Mouse (Mus musculus) cerebellum, adult 8-10 months (tissue): ENCODE measurements around the gene Uap1.

Experiments
- DNase-seq: peaks from one replicate; pipeline ENCODE4 v3.0.0; 2022

The Uap1 gene

GRCm38 (mm10) chr1:170174814-170175332, at the start of gene Uap1:
TSS of gene Uap1 (minus strand) at chr1:170174957.
- DNase-seq = peak; percentile 99

DNA sequence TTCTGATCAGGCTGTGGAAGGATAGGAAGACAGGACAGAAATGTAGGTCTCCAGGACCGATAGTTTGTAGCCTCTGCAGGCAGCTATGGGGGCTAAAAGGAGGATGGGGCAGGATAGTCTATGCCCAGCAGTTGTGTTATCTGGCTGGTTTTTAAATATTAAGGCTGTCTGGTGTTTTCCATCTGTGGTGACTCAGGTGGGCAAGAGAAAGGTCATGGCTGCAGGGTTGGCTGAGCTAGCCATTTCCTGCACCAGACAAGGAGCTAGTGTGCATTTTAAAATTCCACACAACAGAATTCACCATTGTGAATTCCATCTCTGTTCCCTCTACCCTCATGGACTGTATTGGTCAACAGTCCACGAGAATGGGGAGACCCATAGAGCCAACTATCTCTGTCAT, 48.5 kb upstream of the Uap1 start:
- DNase-seq = no peak

GRCm38 (mm10) chr1:170220351-170220750, 45.6 kb upstream of the Uap1 start:
- no peak for DNase-seq

DNA sequence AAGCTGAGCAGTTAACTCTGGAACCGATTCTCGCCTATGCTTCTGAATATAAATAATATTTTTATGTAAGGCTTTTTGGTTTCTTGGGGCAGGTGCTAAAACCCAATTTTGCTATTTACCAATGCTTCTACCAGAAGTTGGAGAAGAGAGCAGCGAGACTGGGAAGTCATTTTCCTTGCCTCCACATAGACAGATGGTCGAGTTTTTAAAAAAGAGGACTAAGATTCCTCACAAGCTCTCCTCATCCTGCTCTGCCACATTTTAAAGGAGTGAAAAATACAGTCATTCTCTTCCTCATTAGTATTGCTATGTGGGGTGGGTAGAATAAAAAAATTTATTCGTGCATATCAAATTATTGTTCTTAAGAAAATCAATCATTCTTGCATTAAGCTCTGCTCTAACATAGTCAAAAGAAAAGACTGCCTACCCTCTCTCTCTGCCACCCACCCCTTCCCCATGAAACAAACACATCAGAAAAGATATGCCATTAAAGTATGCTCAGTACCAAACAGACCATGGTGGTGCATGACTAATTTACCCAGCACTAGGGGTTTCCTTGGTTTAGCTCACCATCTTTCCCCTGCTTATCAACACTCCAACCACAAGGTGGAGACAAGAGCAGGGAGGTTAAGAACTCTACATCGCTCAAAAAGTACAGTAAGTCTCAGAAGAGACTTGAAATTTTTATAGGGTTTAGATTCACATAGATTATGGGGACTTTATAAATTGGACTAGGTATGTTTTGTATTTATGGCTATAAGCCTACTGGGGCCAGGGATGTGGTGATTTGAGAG, 43.5 kb upstream of the Uap1 start:
- DNase-seq = no peak

GRCm38 (mm10) chr1:170215590-170215989, 40.8 kb upstream of the Uap1 start:
- no peak for DNase-seq

GRCm38 (mm10) chr1:170214757-170215522, 40.2 kb upstream of the Uap1 start, which contains the start of gene Uhmk1:
TSS of gene Uhmk1 (minus strand) at chr1:170215397.
- peak; percentile 88 for DNase-seq

DNA sequence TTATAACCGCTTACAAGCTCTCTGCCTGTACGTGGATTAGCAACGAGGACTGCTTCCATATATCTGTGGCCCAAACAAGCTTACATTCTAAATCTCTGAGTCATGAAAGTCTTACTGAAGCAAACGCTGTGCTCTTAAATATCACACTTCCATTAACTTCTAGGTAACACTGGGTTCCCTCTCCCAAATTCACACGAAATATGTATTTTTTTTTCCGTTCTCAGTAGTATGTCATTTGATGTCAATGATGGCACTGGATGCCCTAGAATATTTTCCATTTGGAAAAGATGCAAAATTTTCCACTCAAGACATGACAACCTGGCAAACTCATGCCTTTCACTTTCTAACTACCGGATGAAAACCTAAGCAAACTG, 39.6 kb upstream of the Uap1 start:
- no peak for DNase-seq

DNA sequence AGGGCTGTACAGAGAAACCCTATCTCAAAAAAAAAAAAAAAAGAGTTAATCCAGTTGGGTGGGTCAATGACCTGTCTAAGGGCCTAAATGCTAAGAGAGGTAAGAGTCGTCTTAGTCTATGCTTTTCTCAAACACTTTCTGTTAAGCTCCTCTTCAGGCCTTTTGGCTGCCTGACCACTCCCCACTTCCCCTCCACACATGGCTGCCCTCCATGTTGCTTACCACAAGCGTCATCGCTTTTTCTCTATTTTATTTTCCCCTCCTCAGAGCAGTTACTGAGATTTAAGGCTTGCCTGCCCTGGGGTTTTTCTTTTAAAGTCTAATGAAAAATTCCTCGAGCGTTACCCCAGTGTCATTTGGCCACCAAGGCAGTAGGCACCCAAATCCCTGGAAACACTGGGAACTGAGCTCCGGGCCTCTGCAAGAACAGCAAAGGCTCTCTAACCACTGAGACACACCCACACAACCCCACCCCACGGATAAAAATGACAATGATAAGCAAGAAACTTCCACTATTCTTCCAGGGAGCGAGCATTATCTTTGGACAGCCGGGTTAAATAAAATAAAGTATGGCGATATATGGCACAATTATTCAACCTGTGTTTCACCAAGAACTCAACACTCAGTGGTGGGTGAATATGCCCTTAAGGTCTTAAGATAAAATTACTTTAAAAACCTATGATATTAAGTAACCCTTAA, 38.6 kb upstream of the Uap1 start:
- no peak for DNase-seq

GRCm38 (mm10) chr1:170206395-170206794, 31.6 kb upstream of the Uap1 start:
- no peak for DNase-seq

DNA sequence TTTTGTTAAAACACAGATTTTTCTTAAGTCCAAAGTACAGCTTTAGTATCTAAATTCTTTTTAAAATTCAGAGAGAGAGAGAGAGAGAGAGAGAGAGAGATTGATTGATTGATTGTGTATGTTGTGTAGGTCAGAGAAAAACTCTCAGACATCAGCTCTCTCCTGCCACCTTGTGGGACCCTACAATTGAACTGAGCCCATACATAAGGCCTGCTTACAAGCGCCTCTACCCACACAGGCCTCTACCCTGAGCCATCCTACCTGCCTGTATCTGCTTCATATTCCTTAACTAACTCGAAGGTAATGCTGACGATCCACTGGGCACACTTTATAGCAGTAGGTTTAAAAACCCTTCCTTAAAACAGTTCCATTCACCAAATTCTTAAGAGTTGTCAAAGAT, 25.6 kb upstream of the Uap1 start:
- DNase-seq = no peak

DNA sequence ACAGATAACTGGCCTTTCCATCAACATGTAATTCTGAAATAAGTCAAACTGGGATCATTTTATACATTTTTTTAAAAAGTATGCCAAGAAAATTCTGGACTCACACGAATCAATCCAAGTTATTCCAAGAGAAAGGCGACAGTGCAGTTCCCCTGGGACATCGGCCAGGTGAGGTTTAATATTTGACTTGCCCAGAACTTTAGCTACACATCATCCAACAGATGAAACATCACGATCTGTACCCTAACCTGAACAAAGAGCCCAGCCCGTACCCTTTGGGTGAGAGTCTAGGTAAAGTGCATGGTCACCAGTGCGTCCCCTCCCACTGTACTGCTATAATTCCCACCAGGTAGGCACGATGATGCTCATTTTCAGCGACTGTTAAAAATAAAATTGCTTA, 21.5 kb upstream of the Uap1 start:
- no peak for DNase-seq

DNA sequence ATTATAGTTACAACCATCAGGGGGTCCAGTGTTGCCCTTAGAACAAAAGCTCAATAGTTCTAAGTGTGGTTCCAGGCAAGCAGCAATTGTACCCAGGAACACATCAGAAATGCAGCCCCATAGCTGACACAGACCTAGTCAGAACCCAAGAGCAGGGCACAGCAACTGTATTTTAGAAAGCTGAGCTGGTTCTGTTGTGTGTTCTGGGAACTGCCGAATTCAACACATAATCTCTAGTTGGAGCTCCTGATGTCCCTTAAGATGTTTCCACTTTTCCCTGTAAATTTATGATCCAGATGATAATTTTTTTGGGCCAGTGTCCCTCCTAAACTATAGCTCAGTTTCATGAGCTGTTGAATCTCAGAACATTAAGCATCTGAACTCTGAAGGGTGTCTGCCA, 17.2 kb upstream of the Uap1 start:
- DNase-seq = no peak

- no peak for DNase-seq
Measured at GRCm38 (mm10) chr1:170190225-170190624, 15.5 kb upstream of the Uap1 start.

DNA sequence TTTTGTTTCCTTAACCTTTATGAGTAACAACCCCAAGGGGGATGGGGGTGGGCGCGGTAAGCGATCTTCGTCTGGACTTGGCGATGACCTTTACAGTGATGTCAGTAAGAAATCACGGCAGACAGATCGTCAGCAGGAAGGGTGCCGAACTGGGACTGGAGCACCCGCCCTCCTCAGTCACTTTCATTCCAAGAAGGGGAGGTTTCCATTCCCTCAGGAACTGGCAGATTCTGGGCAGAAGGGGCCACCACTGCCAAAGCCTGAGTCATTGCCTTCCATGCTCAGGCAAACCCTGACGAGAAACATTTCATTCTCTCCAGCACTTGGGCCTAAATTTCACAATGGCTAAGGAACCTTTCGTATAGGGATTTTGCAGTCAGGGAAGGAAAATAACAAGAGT, 13.8 kb upstream of the Uap1 start:
- DNase-seq = no peak

- DNase-seq = no peak
Measured at GRCm38 (mm10) chr1:170186531-170186930, 11.8 kb upstream of the Uap1 start.

DNA sequence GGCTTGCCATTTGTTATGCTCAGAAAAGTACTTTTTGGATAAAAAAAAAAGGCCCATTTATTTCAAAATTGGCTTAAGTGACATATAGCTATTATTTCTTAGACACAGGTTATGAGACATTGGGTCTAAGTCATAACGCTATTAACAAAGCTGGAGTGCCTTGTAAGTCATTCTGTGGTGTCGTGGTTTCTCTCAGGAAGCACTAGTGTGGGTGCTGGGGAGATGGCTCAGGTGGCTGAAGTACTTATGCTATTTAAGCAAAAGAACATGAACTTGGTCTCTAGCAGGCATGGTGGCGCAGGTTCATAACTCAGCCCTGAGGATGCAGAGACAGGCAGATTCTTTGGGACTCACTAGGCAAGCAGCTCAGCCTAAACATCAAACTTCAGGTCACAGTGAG, 10.4 kb upstream of the Uap1 start:
- no peak for DNase-seq

- no peak for DNase-seq
Measured at GRCm38 (mm10) chr1:170182706-170183105, 7.9 kb upstream of the Uap1 start.

DNA sequence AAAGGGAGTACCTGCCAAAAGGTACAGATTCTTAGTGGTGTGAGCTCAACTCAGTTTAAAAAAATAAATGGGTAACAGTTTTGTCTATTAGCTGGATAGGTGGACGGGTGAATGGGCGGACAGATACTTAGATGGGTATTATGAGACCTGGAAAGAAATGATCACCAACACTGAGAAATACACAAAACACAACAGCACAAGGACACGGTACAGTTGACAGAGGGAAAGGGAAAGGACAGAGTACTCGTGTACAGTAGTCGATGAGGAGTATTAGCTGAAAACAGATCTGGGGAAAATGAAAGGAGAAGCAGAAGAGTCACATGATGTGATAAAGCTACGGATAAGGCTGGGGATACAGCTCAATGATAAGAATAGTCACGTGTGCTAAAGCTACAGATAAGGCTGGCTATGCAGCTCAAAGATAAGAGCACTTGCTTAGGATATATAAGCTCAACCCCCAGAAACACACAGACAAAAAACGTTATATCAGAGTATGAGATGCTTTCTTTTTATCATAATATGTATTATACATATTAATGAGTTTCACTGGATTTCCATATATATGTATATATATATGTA, 2.0 kb upstream of the Uap1 start:
- DNase-seq = no peak

- DNase-seq = no peak
Measured at GRCm38 (mm10) chr1:170175848-170176247, 1.1 kb upstream of the Uap1 start.

GRCm38 (mm10) chr1:170173991-170174813, 555 bp downstream of the Uap1 start:
- peak; percentile 51 for DNase-seq

DNA sequence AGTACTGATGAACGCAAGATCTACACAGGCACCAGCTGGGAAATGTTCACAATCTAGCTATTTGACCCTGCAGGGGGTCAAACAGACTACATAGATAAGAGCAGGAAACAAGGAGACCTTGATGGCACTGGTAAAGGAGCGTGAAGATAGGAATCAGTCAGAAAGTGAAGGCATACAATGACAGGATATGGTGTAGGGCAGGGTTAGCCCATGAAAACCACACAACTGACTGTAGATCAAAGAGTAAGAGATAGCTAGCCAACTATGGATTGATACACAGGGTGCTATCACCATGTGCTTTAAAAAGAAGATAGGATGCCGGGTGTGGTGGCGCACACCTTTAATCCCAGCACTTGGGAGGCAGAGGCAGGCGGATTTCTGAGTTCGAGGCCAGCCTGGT, 7.0 kb downstream of the Uap1 start:
- no peak for DNase-seq

DNA sequence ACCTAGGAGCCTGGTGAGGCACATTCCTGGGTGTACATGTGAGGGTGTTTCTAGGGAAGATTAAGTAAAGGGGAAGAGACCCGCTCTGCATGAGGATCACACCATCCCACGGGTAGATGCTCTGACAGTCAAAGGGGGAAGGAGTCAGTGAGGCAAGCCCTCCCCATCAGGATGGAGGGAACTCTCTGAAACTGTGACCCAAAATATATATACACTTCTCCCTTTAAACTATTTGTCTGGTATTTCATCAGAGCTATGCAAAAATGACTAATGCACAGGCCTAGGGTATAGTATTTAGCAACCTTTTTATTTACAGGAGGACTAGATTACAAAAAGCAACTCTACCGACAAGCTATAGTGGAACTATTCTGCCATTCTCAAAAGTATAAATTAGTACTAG, 9.8 kb downstream of the Uap1 start:
- DNase-seq = no peak
